Mouse (Mus musculus) cerebellum, postnatal 36 days (tissue): ENCODE measurements around the gene Srrm2.

Source experiments
- DNase-seq, 2 experiments: peaks; one replicate each; pipeline ENCODE4 v3.0.0; 2021 to 2022; ENCODE audit warnings: mixed read lengths in 2 of 2

The Srrm2 gene

DNA sequence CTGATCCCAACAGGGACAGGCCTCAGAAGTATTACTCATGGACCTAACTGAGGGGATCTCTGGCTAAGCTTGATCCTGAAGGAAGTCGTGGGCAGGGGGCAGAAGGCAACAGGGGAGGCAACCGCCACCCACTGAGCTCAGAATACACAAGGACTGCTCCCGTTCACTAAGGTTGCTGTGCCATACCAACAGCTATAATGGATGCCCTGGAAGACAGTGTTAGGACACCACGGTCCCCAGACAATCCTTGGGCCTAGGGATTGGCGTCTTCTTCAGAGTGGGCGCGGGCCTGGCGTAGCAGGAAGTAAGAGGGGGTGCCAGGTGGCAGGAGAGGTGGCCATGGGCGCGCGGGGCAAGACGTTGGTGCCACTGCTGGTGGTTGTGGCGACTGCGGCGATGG is 77.4 kb downstream of the Srrm2 start, which contains the start of gene Prss21:
Prss21 (plus strand) TSS at position 301 of the 400 bp plus-strand sequence.
- DNase-seq: no peak

DNA sequence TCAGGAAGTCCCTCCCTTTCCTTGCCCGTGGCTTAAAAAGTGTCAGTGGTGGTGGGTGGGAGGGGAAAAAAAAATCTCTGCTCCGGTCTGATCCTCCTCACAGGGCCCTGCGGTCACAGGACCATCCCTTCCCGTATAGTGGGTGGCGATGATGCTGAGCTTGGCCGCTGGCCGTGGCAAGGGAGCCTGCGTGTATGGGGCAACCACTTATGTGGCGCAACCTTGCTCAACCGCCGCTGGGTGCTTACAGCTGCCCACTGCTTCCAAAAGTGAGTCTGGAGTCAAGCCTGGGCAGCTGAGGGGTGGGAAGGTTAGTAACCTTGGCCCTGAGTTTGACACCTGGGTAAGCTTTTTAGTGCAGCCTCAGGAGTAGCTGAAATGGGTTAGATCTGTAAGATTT is 78.2 kb downstream of the Srrm2 start:
- no peak for DNase-seq
